In the genomic region with DNA sequence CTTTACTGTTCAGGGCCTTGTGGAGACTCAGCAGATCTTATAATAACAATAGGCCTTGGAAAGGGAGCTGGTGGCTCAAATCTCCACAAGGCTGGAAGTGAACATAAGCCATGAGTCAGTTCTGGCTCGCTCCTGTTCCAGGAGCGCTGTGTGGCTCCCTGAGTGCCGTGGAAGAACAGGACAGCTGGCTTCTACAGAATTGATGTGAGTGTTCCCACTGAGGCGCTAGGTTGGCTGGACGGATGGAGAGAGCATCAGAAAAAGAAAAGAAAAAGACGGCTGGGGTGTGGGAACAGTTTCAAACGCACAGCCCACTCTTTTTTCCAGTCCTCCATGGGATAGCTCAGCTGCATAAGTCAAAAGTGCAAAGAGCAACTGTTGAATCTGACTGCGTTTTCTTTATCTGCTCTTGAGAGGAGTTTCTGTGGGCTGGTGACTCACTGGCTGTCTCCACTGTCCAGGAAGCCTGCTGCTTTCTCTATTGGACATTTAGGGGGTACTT, we compare ENCODE assay signal across 8 mouse cellular contexts. TPM values are rescaled to one million over a fixed set of nuclear protein-coding genes. Genes with fewer than 3 reads are reported as not detected.
DNase-seq lines count a peak whose midpoint lies in the region; ATAC-seq and TF ChIP-seq lines count a peak whose summit lies in the region.
"Had no signal": no experiment of that assay in that cellular context is flagged by ENCODE, and none has a peak within 500 bp of the region (broad histone marks: within the 10 kb centered on the region; RNA-seq: fewer than 3 reads in every experiment).

No protein-coding gene starts in this region.

- peaks cover 3% of the 10 kb centered on the region; the same call in 1 of the 2 replicates for H3K79me2 ChIP-seq in liver, adult 2 months (ENCODE audit: control insufficient read depth, insufficient read depth, low read length)
- H3K79me2 ChIP-seq in myocyte (ENCODE audit: control insufficient read depth, insufficient read depth), result peaks cover 62% of the 10 kb centered on the region

- no peak for TF ChIP-seq POLR2A in liver, adult 2 months (IDR thresholded peaks at IDR 0.05; ENCODE audit: extremely low read depth, insufficient read depth, low read length)
- no peak for TF ChIP-seq POLR2A in myocyte (IDR thresholded peaks at IDR 0.05; ENCODE audit: insufficient read length, low read depth)

- no peak overlapping the region for H3K9ac ChIP-seq in liver, adult 2 months (ENCODE audit: low read depth, low read length)
- no peak overlapping the region for H3K9ac ChIP-seq in liver, embryonic 12.5 days
- H3K9ac ChIP-seq in embryonic facial prominence, embryonic 14.5 days (ENCODE audit: low read depth, low read length), result no peak overlapping the region
- H3K9ac ChIP-seq in midbrain, embryonic 14.5 days (replicated peaks; ENCODE audit: low read length), result no peak overlapping the region
- H3K9ac ChIP-seq: liver, embryonic 13.5 days had no signal

- H3K27ac ChIP-seq in liver, adult 2 months (replicated peaks; ENCODE audit: insufficient read depth, low read depth, low read length), result peak overlapping the region; percentile 54; the same call in 1 of the 2 replicates
- no peak overlapping the region for H3K27ac ChIP-seq in liver, embryonic 12.5 days
- no peak overlapping the region for H3K27ac ChIP-seq in embryonic facial prominence, embryonic 14.5 days (replicated peaks; ENCODE audit: low read depth, low read length)
- H3K27ac ChIP-seq in midbrain, embryonic 14.5 days (replicated peaks; ENCODE audit: low read depth, low read length), result no peak overlapping the region
- H3K27ac ChIP-seq in midbrain, embryonic 10.5 days (replicated peaks), result no peak overlapping the region
- H3K27ac ChIP-seq: liver, embryonic 13.5 days had no signal

- DNase-seq in liver, adult 2 months (ENCODE audit: extremely low read depth, low read depth, low spot score), result no peak
- DNase-seq in embryonic facial prominence, embryonic 14.5 days (ENCODE audit: low spot score), result peak; percentile 47
- DNase-seq in heart, adult 9 months (ENCODE audit: low spot score in 2 of 2), result peak; percentile 63 to 71
- no peak for DNase-seq in midbrain, embryonic 14.5 days
- no peak for DNase-seq in midbrain, embryonic 10.5 days (ENCODE audit: low spot score)
- DNase-seq: liver, embryonic 13.5 days had no signal

- H3ac ChIP-seq in myocyte (ENCODE audit: control insufficient read depth, insufficient read length), result no peak overlapping the region

- no peak for TF ChIP-seq CTCF in liver, adult 2 months (IDR thresholded peaks at IDR 0.05; ENCODE audit: low read depth, low read length)

- H3K4me1 ChIP-seq in liver, adult 2 months (ENCODE audit: control insufficient read depth, insufficient read depth, low read length), result peaks cover 5% of the 10 kb centered on the region; the same call in 1 of the 2 replicates
- peaks cover 11% of the 10 kb centered on the region for H3K4me1 ChIP-seq in liver, embryonic 12.5 days
- peaks cover 3% of the 10 kb centered on the region; the same call in 1 of the 2 replicates for H3K4me1 ChIP-seq in embryonic facial prominence, embryonic 14.5 days (ENCODE audit: control insufficient read depth, insufficient read depth, low read length)
- no peaks in the 10 kb centered on the region for H3K4me1 ChIP-seq in midbrain, embryonic 14.5 days (ENCODE audit: control insufficient read depth, insufficient read depth, low read length)
- H3K4me1 ChIP-seq in midbrain, embryonic 10.5 days, result peaks cover 8% of the 10 kb centered on the region; the same call in 1 of the 2 replicates

- no peaks in the 10 kb centered on the region for H3K27me3 ChIP-seq in liver, adult 2 months (ENCODE audit: control insufficient read depth, insufficient read depth, low read length)
- no peaks in the 10 kb centered on the region for H3K27me3 ChIP-seq in liver, embryonic 12.5 days (replicated peaks)
- no peaks in the 10 kb centered on the region for H3K27me3 ChIP-seq in embryonic facial prominence, embryonic 14.5 days (replicated peaks; ENCODE audit: control insufficient read depth, insufficient read depth, low read length)
- no peaks in the 10 kb centered on the region for H3K27me3 ChIP-seq in myocyte (ENCODE audit: control insufficient read depth, insufficient read depth, insufficient read length)
- no peaks in the 10 kb centered on the region for H3K27me3 ChIP-seq in midbrain, embryonic 14.5 days (ENCODE audit: control insufficient read depth, insufficient read depth, low read length)
- no peaks in the 10 kb centered on the region for H3K27me3 ChIP-seq in midbrain, embryonic 10.5 days (ENCODE audit: low read depth, poor library complexity, severe bottlenecking)
- H3K27me3 ChIP-seq: liver, embryonic 13.5 days had no signal

- peaks cover 24% of the 10 kb centered on the region for H3K36me3 ChIP-seq in liver, adult 2 months (ENCODE audit: control insufficient read depth, insufficient read depth, low read length)
- no peaks in the 10 kb centered on the region for H3K36me3 ChIP-seq in liver, embryonic 12.5 days
- 0 out of 2 replicates have a peak, but pooled peaks cover 9% of the 10 kb centered on the region for H3K36me3 ChIP-seq in embryonic facial prominence, embryonic 14.5 days (ENCODE audit: control insufficient read depth, insufficient read depth, low read length)
- peaks cover 40% of the 10 kb centered on the region for H3K36me3 ChIP-seq in myocyte (ENCODE audit: control insufficient read depth, insufficient read depth)
- H3K36me3 ChIP-seq in midbrain, embryonic 14.5 days (ENCODE audit: control insufficient read depth, insufficient read depth, low read length), result no peaks in the 10 kb centered on the region
- no peaks in the 10 kb centered on the region; the same call in 1 of the 2 replicates for H3K36me3 ChIP-seq in midbrain, embryonic 10.5 days

- H3K4me2 ChIP-seq in liver, embryonic 12.5 days, result no peak overlapping the region
- no peak overlapping the region for H3K4me2 ChIP-seq in embryonic facial prominence, embryonic 14.5 days (ENCODE audit: low read depth, low read length)
- peak overlapping the region; percentile 99 for H3K4me2 ChIP-seq in myocyte (ENCODE audit: low read depth)
- H3K4me2 ChIP-seq in midbrain, embryonic 14.5 days (ENCODE audit: low read length), result no peak overlapping the region
- H3K4me2 ChIP-seq: liver, embryonic 13.5 days had no signal

- ATAC-seq in liver, embryonic 12.5 days, result no peak
- peak; percentile 44; the same call in 1 of the 2 replicates for ATAC-seq in embryonic facial prominence, embryonic 14.5 days (ENCODE audit: low read depth)
- ATAC-seq in midbrain, embryonic 14.5 days (ENCODE audit: low FRiP score, low TSS enrichment), result no peak

- H3K4me3 ChIP-seq in liver, adult 2 months (ENCODE audit: insufficient read depth, low read depth, low read length), result no peak overlapping the region
- no peak overlapping the region for H3K4me3 ChIP-seq in liver, embryonic 12.5 days
- no peak overlapping the region for H3K4me3 ChIP-seq in embryonic facial prominence, embryonic 14.5 days (ENCODE audit: low read depth, low read length)
- peak overlapping the region; percentile 14 for H3K4me3 ChIP-seq in myocyte
- no peak overlapping the region for H3K4me3 ChIP-seq in midbrain, embryonic 14.5 days (replicated peaks; ENCODE audit: low read depth, low read length)
- H3K4me3 ChIP-seq in midbrain, embryonic 10.5 days, result no peak overlapping the region
- H3K4me3 ChIP-seq: liver, embryonic 13.5 days had no signal

- H3K9me3 ChIP-seq in liver, embryonic 12.5 days (replicated peaks), result no peaks in the 10 kb centered on the region
- H3K9me3 ChIP-seq in embryonic facial prominence, embryonic 14.5 days (ENCODE audit: control insufficient read depth, low read length), result no peaks in the 10 kb centered on the region
- H3K9me3 ChIP-seq in midbrain, embryonic 14.5 days (ENCODE audit: control insufficient read depth, low read length), result no peaks in the 10 kb centered on the region
- H3K9me3 ChIP-seq in midbrain, embryonic 10.5 days (replicated peaks), result no peaks in the 10 kb centered on the region
- H3K9me3 ChIP-seq: liver, embryonic 13.5 days had no signal

- WGBS in liver, adult 2 months, result 66% methylated on average over 8 of the region's 8 CpGs
- whole genome bisulfite sequencing in liver, embryonic 12.5 days (ENCODE audit: insufficient replicate concordance), result 53% methylated on average over 8 of the region's 8 CpGs
- 59% methylated on average over 8 of the region's 8 CpGs for WGBS in embryonic facial prominence, embryonic 14.5 days
- WGBS in midbrain, embryonic 14.5 days, result 83% methylated on average over 8 of the region's 8 CpGs
- WGBS in midbrain, embryonic 10.5 days, result 76% methylated on average over 8 of the region's 8 CpGs

TF ChIP-seq in myocyte, 11 proteins besides CTCF, POLR2A, EP300 and RAD21:
- TF ChIP-seq MYOD1 (IDR thresholded peaks at IDR 0.05; ENCODE audit: control insufficient read depth in 1 of 3, insufficient read length in 2 of 3, low read depth in 2 of 3) (peak in 1 of 3 experiments; percentile 46), TCF3 (IDR thresholded peaks at IDR 0.05; ENCODE audit: insufficient read length, low read depth) (no peak), MYOG (IDR thresholded peaks at IDR 0.05; ENCODE audit: control insufficient read depth in 1 of 3, insufficient read depth in 1 of 3, insufficient read length in 2 of 3, low read depth in 2 of 3) (peak in 1 of 3 experiments; percentile 54), TCF12 (IDR thresholded peaks at IDR 0.05; ENCODE audit: insufficient read depth, poor library complexity, severe bottlenecking) (no peak)
TF ChIP-seq in myocyte: peak in this region for 2.

RNA-seq across cellular contexts. Expression of a gene that starts 22.9 kb away (rescaled TPM):
- total RNA-seq in liver, adult 2 months (2014; rRNA removed), result 14.5 and 14.8 TPM in 2 replicates
- polyA plus RNA-seq in liver, adult 2 months (2012; rRNA removed), result 6.4 and 7.1 TPM in 2 replicates
- polyA plus RNA-seq in liver, embryonic 12.5 days (2016; fragmentation: Nextera tagmentation; extraction: Ambion mirVana), result 1.9 and 2.0 TPM in 2 replicates
- 11.1 and 11.9 TPM in 2 replicates for polyA plus RNA-seq in embryonic facial prominence, embryonic 14.5 days (2014; fragmentation: Nextera tagmentation; extraction: Ambion mirVana)
- polyA plus RNA-seq in myocyte (2012; fragmentation: generic; extraction: Trizol), result 26.9 TPM
- polyA plus RNA-seq in midbrain, embryonic 14.5 days (2014; fragmentation: Nextera tagmentation; extraction: Ambion mirVana), result 0.86 and 1.1 TPM in 2 replicates
- polyA plus RNA-seq in midbrain, embryonic 10.5 days (2016; fragmentation: Nextera tagmentation; extraction: Ambion mirVana), result 4.0 and 4.4 TPM in 2 replicates

Comparison
In these comparisons a context has a peak if more than half of its experiments do, and no peak if none do; other contexts are left out.
1. DNase-seq: peak in embryonic facial prominence, embryonic 14.5 days (single experiment) and heart, adult 9 months (2 of 2); none in liver, adult 2 months (single experiment), midbrain, embryonic 14.5 days (single experiment) and midbrain, embryonic 10.5 days (single experiment).